Mouse (Mus musculus): ENCODE measurements at regions not wholly inside any gene's neighbourhood (a gene's known extent, or its start where the extent isn't known, plus 50 kb on each side); places are given as distances from the start of the nearest gene placed in this dataset.
A peak's percentile ranks its signal among the peaks of the same experiment; 100 is the strongest.

GRCm38 (mm10) chr8:86288713-86289384 lies 291.6 kb downstream of the Abcc12 start:
- peak in 1 of 2 experiments; percentile 60 for DNase-seq (ENCODE audit: inconsistent age in 2 of 2, low spot score in 1 of 2)

DNA sequence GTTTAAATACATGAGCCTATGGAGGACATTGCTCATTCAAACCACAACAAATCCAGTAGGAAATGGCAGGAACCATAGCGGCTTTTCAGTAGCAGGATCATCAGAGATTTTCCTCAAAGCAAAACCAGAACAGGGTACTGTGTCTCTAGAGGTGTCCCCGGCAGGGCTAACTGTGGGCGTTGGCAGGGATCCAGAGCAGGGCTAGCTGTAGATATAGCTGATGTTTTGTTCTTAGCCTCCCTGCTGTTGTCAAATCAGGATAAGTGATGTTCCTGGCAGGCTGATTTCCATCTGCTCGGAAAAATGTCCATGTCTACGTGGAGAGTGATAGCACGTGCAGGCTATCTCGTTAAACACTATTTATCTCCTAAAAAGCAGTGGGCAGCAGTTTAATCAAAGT lies 297.6 kb downstream of the Abcc12 start:
- peak in 1 of 2 experiments; percentile 33 for DNase-seq (ENCODE audit: inconsistent age in 2 of 2, low spot score in 1 of 2)

- no peak for DNase-seq (ENCODE audit: inconsistent age in 2 of 2, low spot score in 1 of 2)
Measured at GRCm38 (mm10) chr8:86280093-86280721, 300.3 kb downstream of the Abcc12 start.

- DNase-seq (ENCODE audit: inconsistent age in 2 of 2, low spot score in 1 of 2): peak in 1 of 2 experiments; percentile 25
Measured at GRCm38 (mm10) chr8:86275699-86276098, 304.8 kb downstream of the Abcc12 start.

DNA sequence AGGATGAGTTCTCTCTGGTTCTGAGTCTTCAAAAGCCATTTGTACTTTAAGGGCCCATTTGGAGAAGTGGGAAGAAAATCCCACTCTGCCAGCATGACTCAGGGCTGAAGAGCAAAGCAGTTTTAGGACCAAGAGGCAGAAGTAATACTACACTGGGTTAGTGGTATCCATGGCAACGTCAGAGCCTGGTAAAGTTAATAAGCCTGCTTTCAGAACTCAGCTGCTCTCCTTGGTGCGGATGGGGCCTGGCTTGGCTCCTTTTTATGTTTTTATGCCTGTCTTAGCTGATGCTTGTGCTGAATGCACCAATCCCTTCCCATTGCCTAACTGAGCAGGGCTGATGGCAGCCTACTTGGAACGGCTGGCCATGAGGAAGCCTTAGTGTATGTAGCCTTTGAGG lies 306.7 kb downstream of the Abcc12 start:
- no peak for DNase-seq (ENCODE audit: inconsistent age in 2 of 2, low spot score in 1 of 2)

GRCm38 (mm10) chr8:86272626-86273025 lies 307.9 kb downstream of the Abcc12 start:
- DNase-seq (ENCODE audit: inconsistent age in 2 of 2, low spot score in 1 of 2): no peak

DNA sequence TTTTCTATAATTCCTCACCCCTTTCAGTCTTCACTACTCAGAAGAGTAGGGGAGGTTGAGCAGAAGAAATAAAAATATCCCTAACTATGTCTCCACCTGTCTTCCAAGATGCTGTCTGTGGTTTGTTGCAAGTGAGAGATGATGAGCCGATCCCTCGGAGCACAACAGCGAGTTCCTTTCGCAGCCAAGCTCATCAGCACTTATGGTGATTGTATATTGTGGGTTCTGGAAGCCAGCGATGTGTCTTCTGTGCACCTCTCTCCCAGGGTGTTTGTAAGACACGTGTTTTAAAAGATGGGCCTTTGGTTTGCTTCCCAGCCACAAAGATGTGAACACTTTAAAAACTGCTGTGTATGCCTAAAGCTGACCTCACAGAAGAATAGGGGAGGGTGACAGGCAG lies 309.0 kb downstream of the Abcc12 start:
- no peak for DNase-seq (ENCODE audit: inconsistent age in 2 of 2, low spot score in 1 of 2)

- DNase-seq (ENCODE audit: inconsistent age in 2 of 2, low spot score in 1 of 2): no peak
Measured at GRCm38 (mm10) chr8:86258011-86258410, 322.5 kb downstream of the Abcc12 start.

DNA sequence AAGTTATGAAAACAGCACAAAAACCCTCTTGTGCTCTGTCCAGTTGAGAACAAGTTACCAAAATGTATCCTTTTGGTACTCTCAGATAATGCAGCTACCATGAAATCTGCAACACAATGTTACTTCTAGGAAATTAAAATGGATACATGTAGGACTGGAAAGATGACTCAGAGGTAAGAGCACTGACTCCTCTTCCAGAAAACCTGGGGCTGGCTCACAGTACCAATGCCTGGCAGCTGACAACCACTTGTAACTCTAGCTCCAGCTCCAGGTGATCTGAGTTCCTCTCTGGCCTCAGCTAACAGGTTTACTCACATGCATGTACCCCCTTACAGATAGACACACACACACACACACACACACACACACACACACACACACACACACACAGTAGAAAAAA lies 325.1 kb downstream of the Abcc12 start:
- no peak for DNase-seq (ENCODE audit: inconsistent age in 2 of 2, low spot score in 1 of 2)

- peak in 1 of 2 experiments; percentile 29 for DNase-seq (ENCODE audit: inconsistent age in 2 of 2, low spot score in 1 of 2)
Measured at GRCm38 (mm10) chr8:86254680-86255079, 325.8 kb downstream of the Abcc12 start.

- no peak for DNase-seq (ENCODE audit: inconsistent age in 2 of 2, low spot score in 1 of 2)
Measured at GRCm38 (mm10) chr8:86252696-86253355, 327.7 kb downstream of the Abcc12 start.

GRCm38 (mm10) chr8:86234696-86235095 lies 345.8 kb downstream of the Abcc12 start:
- peak in 1 of 2 experiments; percentile 12 for DNase-seq (ENCODE audit: inconsistent age in 2 of 2, low spot score in 1 of 2)

DNA sequence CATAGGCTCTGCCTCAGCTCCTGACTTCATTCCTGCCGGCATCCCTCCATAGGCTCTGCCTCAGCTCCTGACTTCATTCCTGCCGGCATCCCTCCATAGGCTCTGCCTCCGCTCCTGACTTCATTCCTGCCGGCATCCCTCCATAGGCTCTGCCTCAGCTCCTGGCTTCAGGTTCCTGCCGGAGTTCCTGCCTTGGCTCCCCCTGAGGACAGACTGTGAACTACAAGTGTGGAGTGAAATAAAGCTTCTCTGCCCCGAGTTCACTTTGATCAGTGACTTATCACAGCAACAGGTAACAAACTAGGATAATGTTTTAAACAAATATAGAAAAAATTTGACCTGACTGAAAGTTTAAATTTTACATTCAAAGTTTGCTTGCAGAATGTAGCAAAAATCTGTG lies 348.5 kb downstream of the Abcc12 start:
- peak in 1 of 2 experiments; percentile 25 for DNase-seq (ENCODE audit: inconsistent age in 2 of 2, low spot score in 1 of 2)

- peak in 1 of 2 experiments; percentile 14 for DNase-seq (ENCODE audit: inconsistent age in 2 of 2, low spot score in 1 of 2)
Measured at GRCm38 (mm10) chr8:86224851-86225250, 355.6 kb downstream of the Abcc12 start.

- no peak for DNase-seq (ENCODE audit: inconsistent age in 2 of 2, low spot score in 1 of 2)
Measured at GRCm38 (mm10) chr8:86222715-86223114, 357.8 kb downstream of the Abcc12 start.

DNA sequence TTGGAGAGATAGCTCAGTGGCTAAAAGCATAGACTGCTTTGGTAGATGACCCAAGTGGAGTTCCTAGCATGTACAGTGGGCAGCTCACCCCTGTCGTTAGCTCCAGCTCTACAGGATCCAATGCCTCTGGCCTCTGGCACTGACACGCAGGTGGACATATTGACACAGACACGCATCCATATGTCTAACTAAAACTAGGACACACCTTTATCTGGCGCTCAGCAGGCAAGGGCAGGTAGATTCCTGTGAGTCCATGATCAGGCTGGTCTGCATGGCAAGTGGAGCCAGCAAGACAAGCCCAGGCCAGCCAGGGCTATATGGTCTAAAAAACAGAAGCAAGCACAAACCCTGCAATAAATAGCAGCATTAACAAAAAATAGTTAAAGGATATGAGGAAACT lies 358.3 kb downstream of the Abcc12 start:
- no peak for DNase-seq (ENCODE audit: inconsistent age in 2 of 2, low spot score in 1 of 2)

DNA sequence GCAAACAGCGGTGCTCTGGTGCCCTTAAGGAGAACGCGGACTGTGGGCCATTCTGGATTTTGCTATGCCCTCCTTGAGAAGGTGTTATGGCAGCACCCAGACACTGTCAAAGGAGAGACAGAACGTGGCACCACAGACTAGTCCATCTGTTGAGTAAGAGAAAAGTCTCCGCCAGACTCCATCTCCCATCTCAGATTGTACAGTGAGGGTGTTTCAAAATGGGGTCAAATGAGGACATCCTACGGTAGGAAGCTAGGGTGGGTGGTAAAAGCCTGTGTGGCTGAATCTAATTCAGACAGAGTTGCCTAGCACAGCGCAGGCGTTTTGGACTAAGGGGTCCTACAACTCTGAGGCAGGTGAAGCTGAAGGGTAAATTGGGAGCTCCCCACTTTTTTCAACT lies 366.1 kb downstream of the Abcc12 start:
- no peak for DNase-seq (ENCODE audit: inconsistent age in 2 of 2, low spot score in 1 of 2)

- DNase-seq (ENCODE audit: inconsistent age in 2 of 2, low spot score in 1 of 2): peak; percentile 49 to 75
Measured at GRCm38 (mm10) chr8:86212461-86212860, 368.0 kb downstream of the Abcc12 start.

- peak; percentile 27 to 81 for DNase-seq (ENCODE audit: inconsistent age in 2 of 2, low spot score in 1 of 2)
Measured at GRCm38 (mm10) chr8:86208812-86209262, 368.1 kb downstream of the Phkb start.

DNA sequence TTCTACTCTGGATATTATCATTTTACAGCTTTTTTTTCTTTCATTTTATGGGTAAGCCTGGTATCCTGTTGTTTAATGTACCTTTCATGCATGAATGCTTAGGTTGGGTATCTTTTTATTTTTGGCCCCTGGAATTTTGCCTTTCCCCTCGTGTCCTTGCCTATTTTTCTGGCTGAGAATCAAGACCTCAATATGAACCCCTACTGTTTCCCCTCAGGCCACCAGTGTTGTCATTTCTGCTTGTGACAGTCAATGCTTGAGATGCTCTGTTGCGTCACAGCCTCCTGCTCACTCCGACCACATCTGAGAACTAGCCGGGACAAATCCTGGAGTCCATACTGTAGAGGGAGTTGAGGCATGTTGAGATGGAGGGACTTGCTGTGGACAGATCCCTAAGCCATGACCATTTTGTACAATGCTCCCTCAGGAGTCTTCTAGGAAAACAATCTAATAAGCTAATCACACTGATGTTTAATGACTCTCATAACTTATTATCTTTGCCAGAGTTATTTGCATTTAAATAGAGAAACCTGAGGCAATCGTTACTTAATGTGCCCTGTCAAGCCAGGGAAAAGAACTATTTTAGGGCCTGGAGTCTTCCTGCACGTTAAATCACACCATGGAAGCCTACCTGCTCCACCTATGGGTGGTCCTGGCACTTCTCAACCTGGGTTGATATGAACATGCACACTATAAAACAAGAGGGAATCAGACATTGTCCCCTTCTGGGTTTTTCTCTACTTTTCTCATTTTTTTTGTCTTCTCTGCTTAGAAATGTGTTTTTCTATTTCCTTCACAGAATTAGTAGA lies 363.9 kb downstream of the Phkb start:
- DNase-seq (ENCODE audit: inconsistent age in 2 of 2, low spot score in 1 of 2): no peak

DNA sequence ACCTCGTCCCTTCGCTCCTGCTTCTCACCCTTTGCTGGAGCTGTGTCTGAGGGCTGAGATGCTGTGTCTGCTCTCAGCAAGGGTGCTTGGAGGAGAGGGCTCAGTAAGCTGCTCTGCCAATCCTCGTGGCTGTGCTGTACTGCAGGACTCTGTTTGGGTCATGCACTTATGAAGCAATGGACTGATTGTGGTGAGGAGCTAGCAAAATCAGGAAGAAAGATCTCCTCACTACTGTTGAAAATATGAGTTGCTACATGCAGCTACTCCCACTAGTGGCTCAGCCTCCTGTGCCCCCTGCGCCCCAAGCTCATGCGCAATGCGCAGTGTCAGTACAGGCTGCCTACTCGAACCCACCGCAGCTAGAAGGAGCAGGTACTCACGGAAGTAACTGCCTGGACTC lies 362.3 kb downstream of the Phkb start:
- no peak for DNase-seq (ENCODE audit: inconsistent age in 2 of 2, low spot score in 1 of 2)
